Mouse (Mus musculus) right cerebral cortex, postnatal 14 days (tissue): ENCODE results near the gene Gm7030.
"Not testable (repeated sequence)": the region's sequence is repeated elsewhere in the genome, so short reads cannot be mapped to it uniquely, and the experiment has no call there.

ENCODE experiments used
- DNase-seq: peaks from one replicate; pipeline ENCODE4 v3.0.0; 2022

The Gm7030 gene

GRCm38 (mm10) chr17:36128968-36129817 lies at the start of gene Gm7030:
Gene Gm7030, minus strand, starts transcription at chr17:36129425.
- DNase-seq: not testable (repeated sequence)

- DNase-seq: not testable (repeated sequence)
Measured at GRCm38 (mm10) chr17:36178938-36179337, 49.7 kb upstream of the Gm7030 start.

GRCm38 (mm10) chr17:36176132-36176531 lies 46.9 kb upstream of the Gm7030 start:
- not testable (repeated sequence) for DNase-seq

- DNase-seq: no peak
Measured at GRCm38 (mm10) chr17:36170287-36170814, 41.1 kb upstream of the Gm7030 start.

- DNase-seq: no peak
Measured at GRCm38 (mm10) chr17:36169753-36170152, 40.5 kb upstream of the Gm7030 start.

- DNase-seq: not testable (repeated sequence)
Measured at GRCm38 (mm10) chr17:36169094-36169493, 39.9 kb upstream of the Gm7030 start.

GRCm38 (mm10) chr17:36168039-36168652 lies 38.9 kb upstream of the Gm7030 start, which contains the start of gene Gm8909:
Gene Gm8909, minus strand, starts transcription at chr17:36168537.
- no peak for DNase-seq

GRCm38 (mm10) chr17:36167306-36168038 lies 38.2 kb upstream of the Gm7030 start:
- no peak for DNase-seq

GRCm38 (mm10) chr17:36166901-36167300 lies 37.7 kb upstream of the Gm7030 start:
- not testable (repeated sequence) for DNase-seq

- no peak for DNase-seq
Measured at GRCm38 (mm10) chr17:36161129-36162051, 32.2 kb upstream of the Gm7030 start.

- not testable (repeated sequence) for DNase-seq
Measured at GRCm38 (mm10) chr17:36158264-36158663, 29.0 kb upstream of the Gm7030 start.

GRCm38 (mm10) chr17:36157782-36158181 lies 28.6 kb upstream of the Gm7030 start:
- not testable (repeated sequence) for DNase-seq

GRCm38 (mm10) chr17:36154271-36155149 lies 25.3 kb upstream of the Gm7030 start:
- no peak for DNase-seq

GRCm38 (mm10) chr17:36151200-36151599 lies 22.0 kb upstream of the Gm7030 start:
- DNase-seq: not testable (repeated sequence)

GRCm38 (mm10) chr17:36148468-36148867 lies 19.2 kb upstream of the Gm7030 start:
- DNase-seq: not testable (repeated sequence)

GRCm38 (mm10) chr17:36146937-36147336 lies 17.7 kb upstream of the Gm7030 start:
- DNase-seq: not testable (repeated sequence)

- DNase-seq: not testable (repeated sequence)
Measured at GRCm38 (mm10) chr17:36145861-36146156, 16.6 kb upstream of the Gm7030 start.

- DNase-seq: no peak
Measured at GRCm38 (mm10) chr17:36145111-36145860, 16.1 kb upstream of the Gm7030 start.

GRCm38 (mm10) chr17:36136299-36136848 lies 7.1 kb upstream of the Gm7030 start:
- not testable (repeated sequence) for DNase-seq
